Mouse (Mus musculus) kidney, postnatal 36 days (tissue): ENCODE measurements around the gene Sf3b3.
"Not testable (repeated sequence)": the region's sequence is repeated elsewhere in the genome, so short reads cannot be mapped to it uniquely, and the experiment has no call there.

ENCODE experiments used
- DNase-seq, 2 experiments: peaks; one replicate each; pipeline ENCODE4 v3.0.0; 2021 to 2022; ENCODE audit warnings: mixed read lengths in 2 of 2

The Sf3b3 gene

DNA sequence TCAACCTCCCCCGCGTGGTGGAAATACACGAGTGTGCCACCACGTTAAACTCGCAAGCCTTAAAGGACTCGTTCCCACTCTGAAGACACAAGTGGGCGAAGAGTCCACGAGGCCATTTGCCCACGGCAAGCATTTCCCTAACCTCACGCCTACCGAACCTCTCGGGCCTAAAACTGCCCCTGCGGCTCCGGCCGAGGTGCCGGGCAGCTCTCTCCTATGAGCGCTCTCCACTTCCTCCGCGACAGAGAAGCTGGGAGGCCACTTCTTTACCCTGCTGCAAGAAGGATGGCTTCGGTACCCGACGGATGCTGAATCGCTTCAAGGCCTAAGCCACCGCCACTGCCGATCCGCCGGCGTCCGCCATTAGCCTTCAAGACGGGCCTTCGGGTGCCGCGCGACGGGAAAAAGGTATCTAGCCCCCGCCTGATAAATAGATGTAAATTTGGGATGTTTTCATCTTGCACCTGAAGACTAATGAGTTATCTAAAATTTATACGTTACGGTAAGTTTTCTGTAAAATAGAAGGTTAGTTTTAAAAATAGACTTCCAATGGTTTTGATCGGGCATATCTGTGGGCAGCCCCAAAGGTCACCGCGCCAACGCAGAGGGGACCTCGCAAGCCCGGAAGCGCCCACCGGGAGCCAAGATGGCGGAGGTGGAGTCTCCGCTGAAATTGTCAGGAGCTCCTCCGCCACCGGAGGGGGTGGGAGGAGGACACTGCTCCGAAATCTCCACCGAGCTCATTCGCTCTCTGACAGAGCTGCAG lies at the start of gene Sf3b3, which contains the start of gene Cog4:
Sf3b3 (minus strand) TSS at position 383 of the 766 bp plus-strand sequence.
Cog4 (plus strand) TSS at position 196 of the 766 bp plus-strand sequence.
- peak; percentile 84 to 90 for DNase-seq

DNA sequence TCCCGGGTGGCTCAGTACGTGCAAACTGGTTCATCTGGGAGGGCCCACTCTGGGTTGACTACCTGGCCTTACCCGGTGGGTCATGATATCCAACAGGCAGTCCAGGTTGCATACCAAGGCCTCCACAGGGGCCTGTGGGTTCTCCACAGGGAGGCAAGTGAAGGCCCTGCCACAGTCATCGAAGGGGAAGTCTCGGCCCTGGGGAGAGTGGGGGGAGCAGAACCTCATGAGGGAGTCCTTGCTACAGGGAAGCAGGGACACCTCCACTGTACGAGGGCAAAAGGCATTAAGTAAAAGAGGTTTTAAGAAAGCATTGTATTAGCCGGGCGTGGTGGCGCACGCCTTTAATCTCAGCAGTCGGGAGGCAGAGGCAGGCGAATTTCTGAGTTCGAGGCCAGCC lies 49.2 kb upstream of the Sf3b3 start:
- no peak for DNase-seq

DNA sequence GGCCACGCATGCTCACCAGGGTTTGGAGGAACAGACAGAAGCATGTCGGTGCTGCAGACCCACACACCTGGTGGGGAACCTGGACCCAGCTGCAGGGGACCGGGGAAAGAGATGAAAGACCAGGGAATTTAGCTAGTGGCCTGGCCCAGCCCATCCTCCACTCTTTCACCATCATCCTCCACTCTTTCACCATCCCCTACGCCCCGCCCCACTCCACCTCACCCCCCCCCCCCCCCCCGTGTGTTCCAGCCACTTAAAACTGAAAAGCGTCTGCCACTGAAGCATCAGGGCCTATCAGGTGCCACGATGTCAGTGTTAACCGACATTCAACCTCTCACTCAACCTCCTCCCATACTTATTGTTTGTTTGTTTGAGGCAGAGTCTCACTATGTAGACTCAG lies 48.7 kb upstream of the Sf3b3 start:
- no peak for DNase-seq

DNA sequence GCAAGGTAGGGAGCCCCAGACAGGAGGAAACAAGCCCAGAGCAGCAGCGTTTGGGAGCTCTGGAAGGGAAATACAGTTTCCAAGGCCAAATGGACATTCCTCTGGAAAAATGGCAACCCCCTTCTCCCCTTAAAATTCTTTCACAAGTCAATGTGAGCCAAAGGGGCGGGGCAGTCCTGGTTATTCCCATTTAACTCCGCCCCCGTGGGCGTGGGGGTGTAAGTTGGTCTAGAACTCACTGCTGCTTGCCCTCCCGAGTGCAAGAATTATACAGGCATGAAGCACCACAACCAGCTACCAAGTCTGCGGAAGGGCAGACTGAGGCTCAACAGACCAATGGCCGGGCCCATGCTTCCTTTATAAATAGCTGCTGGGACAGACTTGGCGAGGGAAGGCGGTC lies 48.3 kb upstream of the Sf3b3 start:
- DNase-seq = no peak

DNA sequence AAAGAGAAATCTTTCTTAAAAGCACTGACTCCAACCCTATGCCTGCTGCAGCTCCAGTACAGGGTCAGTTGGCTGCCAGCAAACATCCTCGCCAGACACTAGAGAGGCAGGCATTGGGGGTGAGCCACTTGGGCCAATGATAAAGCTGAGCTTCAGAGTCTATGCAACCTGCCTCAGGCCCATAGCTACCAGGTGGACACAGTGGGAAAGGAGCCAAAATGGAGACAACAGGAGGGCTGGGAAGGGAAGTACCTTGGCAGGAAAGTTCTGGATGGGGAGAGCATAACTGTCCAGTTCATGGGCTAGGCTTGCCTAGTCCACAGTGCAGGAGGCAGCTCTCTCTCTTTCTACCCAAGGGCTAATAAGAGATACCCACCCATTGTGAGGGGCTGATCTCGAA lies 46.3 kb upstream of the Sf3b3 start:
- DNase-seq = no peak

DNA sequence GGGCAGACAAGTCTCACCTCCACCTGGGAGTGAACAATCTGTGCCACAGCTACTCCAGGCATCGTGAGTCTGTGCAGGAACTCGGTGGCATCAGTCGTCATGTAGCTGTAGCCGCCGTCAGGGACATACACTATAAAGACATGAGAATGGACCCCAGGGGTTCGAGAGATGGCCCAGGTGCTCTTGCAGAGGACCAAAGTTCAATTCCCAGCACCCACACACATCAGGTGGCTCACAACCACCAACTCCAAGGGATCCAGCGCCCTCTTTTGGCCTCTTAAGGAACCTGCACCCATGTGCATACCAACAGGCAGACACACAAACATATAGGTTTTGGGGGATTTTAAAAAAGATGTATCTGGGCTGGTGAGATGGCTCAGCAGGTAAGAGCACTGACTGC lies 45.5 kb upstream of the Sf3b3 start:
- DNase-seq = no peak

DNA sequence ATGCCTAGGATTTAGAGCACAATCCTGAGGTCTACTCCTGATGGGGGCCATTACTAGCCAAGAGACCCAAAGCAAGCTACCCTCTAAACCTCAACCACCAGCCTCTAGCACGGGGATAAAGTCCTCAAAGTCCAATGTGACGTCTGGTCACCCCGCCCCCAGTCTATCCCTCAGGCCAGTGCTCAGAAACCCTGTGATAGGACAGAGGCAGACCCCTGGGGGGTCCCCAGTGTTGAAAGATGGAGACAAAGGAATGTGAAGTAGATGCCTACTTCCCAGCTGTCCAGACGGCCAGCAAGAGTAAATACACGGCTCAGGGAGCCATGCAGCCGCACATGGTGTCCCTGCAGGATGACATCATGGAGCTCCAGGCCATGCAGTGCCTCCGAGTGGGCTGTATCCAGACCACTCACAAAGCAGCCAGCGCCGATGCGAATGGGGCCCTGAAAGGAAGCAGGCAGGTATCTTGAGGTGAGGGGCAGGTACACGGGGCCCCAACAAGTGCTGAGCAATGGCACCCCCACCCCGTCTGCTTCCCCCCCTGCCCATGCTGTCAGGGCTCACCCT lies 43.4 kb upstream of the Sf3b3 start:
- no peak for DNase-seq

DNA sequence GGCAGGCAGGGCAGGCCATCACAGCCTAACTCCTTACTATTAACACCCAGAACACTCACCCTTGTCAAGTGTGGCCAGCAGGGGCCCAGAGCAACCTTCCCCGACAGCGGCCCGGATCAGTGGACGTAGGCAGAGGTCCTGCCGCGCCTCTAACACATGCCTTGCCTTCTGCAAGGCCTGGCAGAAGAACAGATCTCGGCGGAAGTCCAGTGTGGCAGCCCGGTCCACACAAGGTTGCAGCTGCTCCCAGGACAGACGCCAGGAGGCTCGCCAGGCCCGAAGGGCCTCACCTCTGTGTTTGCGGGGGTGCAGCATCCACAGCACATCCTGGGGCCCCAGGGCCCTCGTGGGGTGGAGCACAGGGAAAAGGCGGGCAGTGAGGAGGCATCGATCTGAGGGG lies 42.3 kb upstream of the Sf3b3 start:
- DNase-seq = no peak

DNA sequence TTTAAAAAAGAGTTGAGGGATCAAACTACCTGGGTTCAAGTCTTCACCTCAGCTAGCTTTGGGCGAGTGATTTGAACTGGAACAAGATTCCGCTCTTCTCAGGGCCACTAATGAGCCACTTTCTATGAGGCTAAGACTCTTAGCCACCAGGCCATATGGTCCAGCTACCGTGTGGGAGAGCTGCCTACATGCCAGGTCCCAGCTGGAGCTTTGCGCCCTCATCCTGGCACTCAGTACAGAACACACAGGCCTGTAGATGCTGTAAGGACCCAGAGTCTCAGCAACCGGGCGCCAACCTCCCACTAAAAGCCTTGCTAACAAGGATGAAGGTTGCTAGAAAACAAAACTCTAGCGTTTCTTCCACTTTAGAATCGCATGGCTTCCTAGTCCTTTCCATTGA lies 41.9 kb upstream of the Sf3b3 start:
- no peak for DNase-seq

DNA sequence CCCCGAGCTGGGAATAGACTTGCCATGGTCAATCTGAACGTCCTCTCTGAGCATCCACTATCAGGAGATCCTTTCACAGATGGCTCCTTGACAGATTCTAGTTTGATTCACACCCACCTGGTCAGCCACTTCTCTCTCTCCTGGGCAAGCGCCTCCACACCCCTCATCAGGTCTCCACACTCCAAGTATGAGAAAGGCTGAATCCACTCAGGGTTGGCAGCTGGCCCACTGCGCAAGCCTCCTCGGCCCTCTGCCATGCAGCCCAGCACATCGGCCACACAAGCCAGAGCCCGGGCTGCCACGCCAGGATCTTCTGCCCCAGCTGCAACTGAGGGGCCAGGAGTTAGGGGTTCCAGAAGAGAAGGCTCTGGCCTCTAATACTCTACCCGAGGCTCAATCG lies 41.0 kb upstream of the Sf3b3 start:
- no peak for DNase-seq

DNA sequence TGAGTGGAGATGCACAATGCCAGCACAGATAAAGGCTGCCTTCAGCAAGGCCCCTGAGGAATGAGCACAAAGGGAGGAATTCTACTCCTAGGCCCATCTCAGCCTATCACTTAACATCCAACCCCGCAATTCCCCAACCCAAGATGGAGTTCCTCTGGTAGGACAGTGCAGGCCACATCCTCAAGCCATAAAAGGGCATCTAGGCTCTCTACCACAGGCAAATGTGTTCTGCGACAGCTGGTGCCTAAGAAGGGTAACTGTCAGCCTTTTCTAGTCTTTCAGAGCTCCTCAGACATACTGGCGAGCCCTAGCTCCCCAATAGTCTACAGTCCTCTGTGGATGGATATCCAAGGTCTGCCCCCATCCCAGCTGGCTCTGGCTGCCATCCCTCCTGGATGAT lies 40.0 kb upstream of the Sf3b3 start:
- DNase-seq = no peak

DNA sequence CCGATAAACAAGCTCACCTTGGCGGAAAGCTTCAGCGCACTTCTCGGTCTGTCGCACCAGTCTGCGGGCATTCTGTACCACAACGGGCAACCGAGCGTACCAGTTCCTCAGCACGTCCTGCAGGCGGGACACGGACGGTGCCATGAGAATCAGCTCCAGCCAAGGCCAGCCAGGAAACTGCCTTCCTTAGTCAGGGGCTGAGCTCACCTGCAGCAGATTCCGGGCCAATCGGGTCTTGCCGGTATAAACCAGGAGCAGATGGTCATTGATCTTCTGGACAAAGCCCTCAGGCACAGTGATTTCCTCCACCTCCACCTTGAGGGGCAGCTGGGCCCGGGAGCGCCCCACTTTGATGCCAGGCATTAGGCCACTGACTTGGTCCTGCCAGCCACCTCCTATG lies 37.2 kb upstream of the Sf3b3 start:
- peak; percentile 9 to 22 for DNase-seq

DNA sequence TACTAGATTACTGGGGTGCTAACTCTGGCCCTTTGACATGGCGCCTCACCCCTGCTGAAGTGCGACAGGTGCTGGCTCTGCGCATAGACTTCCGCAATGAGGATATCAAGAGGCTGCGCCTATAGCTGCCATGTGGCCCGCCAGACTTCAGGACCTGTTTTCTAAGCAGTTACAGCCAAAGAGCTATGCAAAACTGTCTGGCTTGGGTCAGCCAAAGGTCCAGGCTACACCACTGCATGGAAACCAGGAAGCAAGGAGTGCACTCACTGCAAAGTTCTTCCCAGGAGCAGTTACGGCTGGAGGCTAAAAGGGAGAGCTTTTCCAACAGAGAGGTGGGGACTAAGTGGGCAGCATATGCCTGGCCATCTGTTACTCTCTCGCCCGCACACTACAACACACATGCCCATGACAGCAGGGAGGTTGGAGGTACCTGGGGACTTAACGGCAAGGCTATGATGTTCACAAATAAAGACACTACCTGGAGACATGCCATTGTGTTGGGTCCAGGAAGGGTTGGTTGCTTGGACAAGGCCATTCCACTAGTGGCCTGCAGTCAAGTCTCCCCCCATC lies 35.2 kb upstream of the Sf3b3 start:
- DNase-seq = no peak

DNA sequence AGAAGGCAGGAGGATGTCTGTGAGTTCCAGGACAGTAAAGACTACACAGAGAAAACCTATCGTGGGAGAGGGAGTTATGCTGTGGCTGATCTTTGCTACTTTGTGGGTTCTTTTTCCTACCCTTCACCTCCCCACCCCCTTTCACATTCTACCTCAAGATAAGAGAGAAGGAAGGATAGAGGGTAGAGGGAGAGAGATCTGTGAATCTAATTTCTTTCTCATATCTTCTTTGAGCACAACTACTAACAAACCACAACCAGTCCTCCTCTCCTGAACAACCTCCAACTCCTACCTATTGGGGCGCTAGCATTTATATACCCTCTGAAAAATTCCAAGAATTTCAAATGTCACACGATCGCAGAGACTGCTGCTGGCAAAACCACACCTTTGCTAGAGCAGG lies 31.3 kb upstream of the Sf3b3 start:
- no peak for DNase-seq

DNA sequence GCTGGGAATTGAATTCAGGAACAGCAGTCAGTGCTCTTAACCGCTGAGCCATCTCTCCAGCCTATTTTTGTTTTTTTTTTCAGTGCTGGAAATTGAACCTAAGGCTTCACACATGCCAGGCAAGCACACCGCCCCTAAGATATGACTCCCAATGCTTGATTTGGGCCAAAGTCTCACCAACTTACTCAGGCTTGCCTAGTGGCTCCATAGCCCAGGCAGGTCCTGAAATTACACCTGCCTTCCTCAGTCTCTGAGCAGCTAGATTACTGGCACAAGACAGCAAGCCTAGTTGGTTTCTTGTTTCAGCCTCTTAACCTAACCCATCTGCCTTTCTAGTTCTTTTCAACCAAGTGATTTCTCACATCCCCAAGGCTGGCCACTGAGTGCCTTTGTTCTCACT lies 23.9 kb upstream of the Sf3b3 start:
- no peak for DNase-seq

DNA sequence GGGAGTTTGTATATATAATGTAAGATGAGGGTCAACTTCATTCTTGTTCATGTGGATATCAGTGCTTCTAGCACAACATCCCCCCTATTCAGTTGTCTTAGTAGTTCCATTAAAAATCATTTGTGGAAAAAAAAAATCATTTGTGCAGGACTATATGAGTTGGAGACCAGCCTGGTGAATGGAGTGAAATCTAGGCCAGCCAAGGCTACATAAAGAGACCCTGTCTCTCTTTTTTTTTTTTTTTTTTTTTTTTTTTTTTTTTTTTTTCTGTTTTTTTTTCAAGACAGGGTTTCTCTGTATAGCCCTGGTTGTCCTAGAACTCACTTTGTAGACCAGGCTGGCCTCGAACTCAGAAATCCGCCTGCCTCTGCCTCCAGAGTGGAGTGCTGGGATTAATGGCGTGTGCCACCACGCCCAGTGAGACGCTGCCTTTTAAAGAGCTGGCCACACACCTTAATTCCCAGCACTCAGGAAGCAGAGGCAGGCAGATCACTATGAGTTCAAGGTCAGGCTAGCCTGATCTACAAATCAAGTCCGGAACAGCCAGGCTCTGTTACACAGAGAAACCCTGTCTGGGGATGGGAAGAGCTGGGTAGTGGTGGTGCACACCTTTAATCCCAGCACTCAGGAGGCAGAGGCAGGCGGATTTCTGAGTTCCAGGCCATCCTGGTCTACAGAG lies 14.9 kb upstream of the Sf3b3 start:
- DNase-seq = not testable (repeated sequence)

DNA sequence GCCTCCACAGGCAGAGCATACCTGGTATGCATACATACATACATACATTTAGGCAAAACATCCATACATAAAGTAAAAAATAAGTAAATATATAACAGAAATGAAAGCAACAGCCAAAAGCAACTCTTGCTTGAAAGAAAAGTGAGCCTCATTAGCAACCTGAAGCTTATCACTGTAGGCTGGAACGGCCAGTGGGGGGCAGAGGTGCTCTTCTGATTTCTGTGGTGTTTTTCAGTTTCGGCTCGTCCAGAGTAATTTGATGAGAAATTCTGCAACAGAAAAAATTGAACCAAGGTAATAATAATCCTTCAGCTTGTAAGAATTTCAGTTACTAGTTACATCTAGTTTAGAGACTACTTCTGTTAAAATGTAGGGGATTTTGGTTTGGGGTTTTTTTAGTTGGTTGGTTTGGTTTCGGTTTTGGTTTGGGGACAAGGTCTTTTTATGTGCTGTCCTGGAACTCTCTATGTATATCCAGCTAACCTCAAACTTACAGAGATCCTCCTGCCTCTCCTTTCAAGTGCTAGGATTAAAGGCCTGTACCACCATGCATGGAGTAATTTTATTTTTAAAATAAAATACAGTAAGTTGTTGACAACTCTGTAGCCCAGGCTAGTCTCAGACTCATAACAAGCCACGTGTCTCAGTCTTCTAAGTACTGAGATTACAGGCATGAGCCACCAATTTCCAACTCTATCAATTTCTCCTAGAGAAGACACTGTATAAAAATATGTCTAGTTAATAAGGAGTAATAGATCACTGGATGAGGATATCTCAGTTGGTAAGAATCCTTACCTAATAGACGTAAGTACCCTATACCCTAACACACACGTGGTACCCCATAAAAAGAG lies 13.3 kb upstream of the Sf3b3 start:
- peak in 1 of 2 experiments; percentile 41 for DNase-seq

DNA sequence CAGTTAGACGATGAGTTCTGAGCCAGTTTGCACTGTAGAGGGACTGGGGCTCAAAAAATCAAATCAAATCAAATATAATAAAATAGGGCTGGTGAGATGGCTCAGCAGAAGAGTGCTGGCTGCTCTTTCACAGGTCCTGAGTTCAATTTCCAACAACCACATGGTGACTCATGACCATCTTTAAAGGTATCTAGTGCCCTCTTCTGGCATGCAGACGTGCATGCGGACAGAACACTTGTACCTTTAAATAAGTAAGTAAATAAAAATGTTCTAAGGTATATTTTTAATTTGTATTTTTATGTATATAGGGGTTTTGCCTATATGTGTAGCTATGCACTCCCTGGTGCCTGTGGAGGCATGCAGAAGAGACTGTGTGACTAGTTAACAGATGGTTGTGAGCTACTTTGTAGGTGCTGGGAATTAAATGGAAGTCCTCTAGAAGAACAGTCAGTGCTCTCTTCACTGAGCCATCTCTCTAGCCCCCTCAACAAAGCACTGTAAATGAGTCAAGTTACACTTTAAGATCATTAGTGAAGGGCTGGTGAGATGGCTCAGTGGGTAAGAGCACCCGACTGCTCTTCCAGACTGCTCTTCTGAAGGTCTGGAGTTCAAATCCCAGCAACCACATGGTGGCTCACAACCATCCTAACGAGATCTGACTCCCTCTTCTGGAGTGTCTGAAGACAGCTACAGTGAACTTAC lies 10.3 kb upstream of the Sf3b3 start:
- DNase-seq = peak in 1 of 2 experiments; percentile 11

DNA sequence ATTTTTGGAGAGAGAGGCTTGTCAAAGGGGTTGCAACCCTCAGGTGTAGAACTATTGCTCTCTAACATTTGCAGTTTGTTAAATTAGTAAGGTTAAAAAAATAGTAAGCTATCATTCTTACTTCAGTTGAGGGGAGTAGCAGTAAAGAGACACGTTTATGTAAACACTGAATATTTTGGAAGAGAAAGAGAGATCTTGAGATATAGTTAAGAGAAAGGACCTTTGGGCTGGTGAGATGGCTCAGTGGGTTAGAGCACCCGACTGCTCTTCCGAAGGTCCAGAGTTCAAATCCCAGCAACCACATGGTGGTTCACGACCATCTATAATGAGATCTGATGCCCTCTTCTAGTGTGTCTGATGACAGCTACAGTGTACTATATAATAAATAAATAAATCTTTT lies 9.5 kb upstream of the Sf3b3 start:
- not testable (repeated sequence) for DNase-seq

DNA sequence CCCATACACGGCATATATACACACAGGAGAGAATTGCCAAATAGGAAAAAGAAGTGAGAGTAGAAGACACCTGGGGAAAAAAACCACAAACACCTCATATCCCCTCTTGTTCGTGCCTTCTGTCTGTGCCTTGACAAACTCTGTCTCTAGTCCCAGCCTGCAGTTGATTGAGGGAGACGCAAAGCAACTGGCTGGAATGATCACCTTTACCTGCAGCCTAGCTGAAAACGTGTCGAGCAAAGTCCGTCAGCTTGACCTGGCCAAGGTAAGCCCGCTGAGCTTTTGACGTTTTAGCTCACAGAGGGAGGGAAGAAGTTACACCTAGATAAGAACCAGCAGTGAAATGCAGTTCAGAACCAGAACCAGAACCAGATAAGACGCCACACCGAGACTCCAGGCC lies 4.6 kb upstream of the Sf3b3 start:
- no peak for DNase-seq

DNA sequence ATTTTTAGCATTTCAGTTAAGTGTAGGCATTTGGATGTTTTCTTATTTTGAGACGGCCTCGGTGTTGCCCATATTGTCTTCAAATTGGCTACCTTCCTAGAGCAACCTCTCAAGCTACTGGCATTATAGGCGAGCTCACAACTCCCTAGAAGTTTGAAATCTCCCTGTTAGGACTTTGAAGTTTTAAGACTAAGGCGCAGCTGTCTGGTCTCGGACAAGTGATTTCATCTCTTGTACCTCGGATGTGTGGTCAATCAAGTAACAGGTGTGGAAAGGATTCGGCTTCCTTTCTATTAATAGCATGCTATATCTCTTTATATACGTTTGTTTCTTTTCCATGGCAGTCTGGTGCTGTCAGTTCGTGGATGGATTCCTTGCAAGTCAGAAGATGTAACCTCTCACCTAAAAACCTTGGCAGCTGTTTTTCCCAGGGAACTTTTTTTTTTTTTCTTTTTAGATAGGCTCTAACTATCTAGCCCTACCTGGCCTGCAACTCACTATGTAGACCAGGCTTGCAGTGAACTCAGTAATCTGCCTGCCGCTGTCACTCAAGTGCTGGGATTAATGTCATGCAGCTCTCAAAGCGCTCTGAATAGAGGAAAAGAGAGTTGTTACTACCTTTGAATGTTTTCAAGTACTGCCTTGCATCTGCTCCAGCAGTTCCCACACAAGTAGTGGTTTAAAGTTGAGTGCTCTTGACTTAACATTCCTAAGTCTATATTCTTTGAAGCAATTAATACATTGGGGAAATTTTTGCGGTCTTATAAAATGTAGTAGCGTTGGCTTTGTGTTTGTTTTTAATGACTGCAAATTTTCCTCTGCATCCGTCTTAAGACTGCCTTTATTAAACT lies 1.3 kb upstream of the Sf3b3 start:
- DNase-seq = no peak
